Mouse (Mus musculus) heart, adult 2 months (tissue): ENCODE data around the gene Slc22a14. TPM values are rescaled to one million over a fixed set of nuclear protein-coding genes. Genes with fewer than 3 reads are reported as not detected.

Source experiments
- DNase-seq, 2 experiments: peaks; one replicate each; pipeline ENCODE4 v3.0.0; 2021
- H3K27ac ChIP-seq: fragments of 200-600 bp; 2 replicates; pipeline ENCODE4 v1.8.1; 2022
- H3K27me3 ChIP-seq: fragments of 200-500 bp; 2 replicates; pipeline ENCODE4 v1.6.1; 2012; ENCODE audit warnings: mild to moderate bottlenecking, low read length, inconsistent platforms, mixed read lengths; ENCODE audit not compliant: control insufficient read depth, insufficient read depth
- H3K36me3 ChIP-seq: fragments of 200-500 bp; 2 replicates; pipeline ENCODE4 v1.6.1; 2012; ENCODE audit warnings: low read length, inconsistent platforms; ENCODE audit not compliant: control insufficient read depth, insufficient read depth
- H3K4me1 ChIP-seq: fragments of 200-500 bp; 2 replicates; pipeline ENCODE4 v1.6.1; 2011; ENCODE audit warnings: low read length; ENCODE audit not compliant: control insufficient read depth, insufficient read depth
- H3K4me3 ChIP-seq: fragments of 200-600 bp; 2 replicates; pipeline ENCODE4 v1.8.1; 2022
- H3K79me2 ChIP-seq: fragments of 200-500 bp; replicated peaks from 2 replicates; pipeline ENCODE4 v1.6.1; 2012; ENCODE audit warnings: mild to moderate bottlenecking, inconsistent platforms, low read length, moderate library complexity, mixed read lengths; ENCODE audit not compliant: control insufficient read depth, insufficient read depth
- H3K9ac ChIP-seq: fragments of 200-500 bp; 2 replicates; pipeline ENCODE4 v1.6.1; 2012; ENCODE audit warnings: low read depth, mild to moderate bottlenecking, control low read depth, inconsistent platforms, low read length, mixed read lengths
- CTCF ChIP-seq: fragments of 200-600 bp; IDR thresholded peaks from 2 replicates; pipeline ENCODE4 v1.8.1; 2022; ENCODE audit warnings: antibody characterized with exemption, mild to moderate bottlenecking, moderate library complexity
- EP300 ChIP-seq: fragments of 200-500 bp; IDR thresholded peaks from 2 replicates; pipeline ENCODE4 v1.6.1; 2011; ENCODE audit warnings: low read depth, low read length, control low read depth; ENCODE audit not compliant: insufficient read depth
- POLR2A ChIP-seq: fragments of 200-500 bp; IDR thresholded peaks from 2 replicates; pipeline ENCODE4 v1.6.1; 2011; ENCODE audit warnings: mild to moderate bottlenecking, low read depth, low read length, control low read depth; ENCODE audit not compliant: insufficient read depth
- WGBS: fragments of 180-500 bp; shearing (Covaris S2); methylation state at CpG from one replicate; pipeline ENCODE4 v1.1.7; 2018; 5-methylcytosine and 5-hydroxymethylcytosine counted together
- intact Hi-C: fragments of 180-260 bp; cut with DNase I; formaldehyde crosslinking; loops from one replicate; pipeline ENCODE4 v1.15.1; 2025
- polyA plus RNA-seq: library from polyadenylated mRNA; depleted of rRNA; stranded (reverse); fragments of >200 nt; gene quantifications from 2 replicates; pipeline ENCODE4 v1.2.3, GENCODE M21; 2012
- total RNA-seq, 2 experiments: library from RNA; stranded (reverse); gene quantifications; 2 replicates each; pipeline ENCODE4 v1.2.3; 2021

Gene Slc22a14
- total and polyA plus RNA-seq, 3 experiments, result 0.78 TPM; not detected in 2

DNA sequence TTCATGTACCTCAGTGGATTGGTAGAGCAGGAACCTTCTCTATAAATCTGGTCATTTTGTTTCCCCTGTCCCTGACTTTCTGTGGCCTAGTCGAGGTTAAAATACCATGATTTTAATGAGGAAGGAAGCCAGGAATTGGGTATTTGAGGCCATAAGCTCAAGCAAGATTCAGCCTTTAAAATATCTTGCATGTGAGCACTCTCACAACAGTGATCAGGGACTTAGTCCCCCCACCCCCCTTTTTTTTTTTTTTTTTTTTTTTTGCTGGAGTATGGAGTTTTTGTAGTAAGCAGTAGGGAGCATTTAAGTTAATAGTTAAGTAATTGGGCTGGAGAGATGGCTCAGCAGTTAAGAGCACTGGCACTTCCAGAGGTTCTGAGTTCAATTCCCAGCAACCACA is 41.2 kb downstream of the Slc22a14 start:
- Histone ChIP-seq H3K4me3 (no peak overlapping the region), H3K27ac (no peak overlapping the region), H3K79me2 (peaks cover 2% of the 10 kb centered on the region), H3K36me3 (peaks cover 3% of the 10 kb centered on the region; the same call in 1 of the 2 replicates), H3K9ac (no peak overlapping the region), H3K4me1 (peaks cover 6% of the 10 kb centered on the region), H3K27me3 (no peaks in the 10 kb centered on the region)
- 57% methylated on average over 1 of the region's 1 CpGs for WGBS
- DNase-seq, result no peak
- intact Hi-C loops, result loop anchor here (5.0 kb wide), 1 partner anchor 33 kb away; the partner anchor contains the start of gene Xylb
- no peak for TF ChIP-seq CTCF
- TF ChIP-seq EP300, result no peak
- no peak for TF ChIP-seq POLR2A

DNA sequence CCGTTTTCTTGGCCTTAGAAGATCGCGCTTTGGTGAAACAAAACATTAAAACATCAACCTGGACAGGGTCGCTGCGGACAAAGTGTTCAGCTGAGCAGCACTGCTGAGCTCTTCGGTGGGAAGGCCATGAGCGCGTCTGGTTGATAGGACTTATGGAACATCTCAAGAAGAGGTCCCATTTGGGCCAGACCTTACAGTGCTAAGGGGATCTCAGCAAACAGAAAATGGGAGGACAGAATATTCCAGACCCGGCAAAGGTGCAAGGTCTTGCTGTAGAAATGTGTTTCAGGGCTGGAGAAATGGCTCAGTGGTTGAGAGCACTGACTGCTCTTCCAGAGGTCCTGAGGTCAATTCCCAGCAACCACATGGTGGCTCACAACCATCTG is 42.1 kb downstream of the Slc22a14 start:
- intact Hi-C loops, result loop anchor here (2.0 to 5.0 kb wide), 2 partner anchors 18 to 34 kb away; partner anchors contain the start of genes Myd88 and Xylb

GRCm38 (mm10) chr9:119322289-119323259 is 42.8 kb downstream of the Slc22a14 start, which contains the start of gene Oxsr1:
Gene Oxsr1, minus strand, starts transcription at chr9:119322427.
- Histone ChIP-seq H3K79me2 (peaks cover 5% of the 10 kb centered on the region), H3K4me1 (peaks cover 6% of the 10 kb centered on the region), H3K36me3 (peaks cover 3% of the 10 kb centered on the region; the same call in 1 of the 2 replicates), H3K9ac (peak within 1 kb of the TSS; percentile 88), H3K27me3 (no peaks in the 10 kb centered on the region), H3K27ac (peak within 1 kb of the TSS; percentile 100), H3K4me3 (peak within 1 kb of the TSS; percentile 89)
- TF ChIP-seq EP300, result peak; percentile 72; the same call in 1 of the 2 replicates
- TF ChIP-seq POLR2A, result peak; percentile 73
- peak; percentile 77 for TF ChIP-seq CTCF
- intact Hi-C loops, result loop anchor here (2.0 to 5.0 kb wide), 2 partner anchors 18 to 35 kb away; partner anchors contain the start of genes Myd88 and Xylb
- DNase-seq, result peak; percentile 99 to 100
- WGBS, result under 1% methylated on average over 70 of the region's 76 CpGs

More for the DNA sequence above, 42.1 kb downstream of the Slc22a14 start:
- peak overlapping the region; percentile 67 for H3K9ac ChIP-seq
- DNase-seq, result no peak
- TF ChIP-seq EP300 (no peak), CTCF (no peak), POLR2A (no peak)
- 2% methylated on average over 9 of the region's 9 CpGs for WGBS
- H3K36me3 ChIP-seq, result peaks cover 3% of the 10 kb centered on the region; the same call in 1 of the 2 replicates
- peaks cover 6% of the 10 kb centered on the region for H3K4me1 ChIP-seq
- H3K4me3 ChIP-seq, result peak overlapping the region; percentile 89
- peaks cover 4% of the 10 kb centered on the region for H3K79me2 ChIP-seq
- H3K27ac ChIP-seq, result peak overlapping the region; percentile 100
- no peaks in the 10 kb centered on the region for H3K27me3 ChIP-seq

DNA sequence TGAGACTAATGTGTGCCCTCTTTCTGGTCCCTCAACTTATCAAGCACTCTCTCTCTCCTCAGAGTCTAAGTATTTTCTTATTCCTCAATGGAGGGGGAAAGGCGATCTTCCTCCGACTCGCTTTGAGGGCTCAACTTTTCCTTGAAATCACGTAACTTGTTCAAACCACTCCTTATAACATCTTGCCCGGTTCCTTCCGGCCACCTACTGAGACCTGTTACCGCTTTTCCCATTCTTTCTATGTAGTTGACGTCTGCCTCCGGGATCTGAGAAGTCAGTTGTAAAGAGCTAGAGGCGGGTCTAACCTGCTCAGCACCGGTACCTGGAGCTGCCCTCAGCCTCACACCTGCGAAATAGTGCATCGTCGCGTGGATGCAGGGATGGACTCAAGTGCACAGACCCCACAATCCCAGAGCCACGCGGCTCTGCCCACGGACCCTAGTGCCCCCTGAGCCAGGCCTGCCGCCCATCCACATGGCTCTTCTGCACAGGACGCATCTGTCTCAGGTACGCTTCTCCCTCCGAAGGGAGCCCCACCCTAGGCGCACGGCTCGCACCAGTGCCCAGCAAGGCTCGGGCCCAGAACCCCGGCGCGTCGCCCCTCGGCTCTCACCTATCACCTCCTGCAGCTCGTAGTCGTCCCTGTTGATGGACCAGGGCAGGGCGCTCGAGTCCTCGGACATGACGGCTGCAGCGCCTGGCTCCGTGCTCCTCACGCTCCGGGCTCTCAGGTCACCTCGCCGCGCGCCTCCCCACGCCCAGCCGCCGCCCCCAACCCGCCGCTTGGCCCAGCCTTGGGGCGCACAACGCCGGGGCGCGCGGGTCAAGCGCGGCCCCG is 43.7 kb downstream of the Slc22a14 start:
- intact Hi-C loops, result loop anchor here (2.0 to 5.0 kb wide), 2 partner anchors 19 to 36 kb away; partner anchors contain the start of genes Myd88 and Xylb
- peak overlapping the region; percentile 100 for H3K27ac ChIP-seq
- under 1% methylated on average over 59 of the region's 59 CpGs for WGBS
- H3K79me2 ChIP-seq, result peaks cover 5% of the 10 kb centered on the region
- no peak for DNase-seq
- no peak for TF ChIP-seq POLR2A
- TF ChIP-seq CTCF, result no peak
- TF ChIP-seq EP300, result no peak
- peaks cover 6% of the 10 kb centered on the region for H3K4me1 ChIP-seq
- peaks cover 3% of the 10 kb centered on the region; the same call in 1 of the 2 replicates for H3K36me3 ChIP-seq
- peak overlapping the region; percentile 88 for H3K9ac ChIP-seq
- H3K27me3 ChIP-seq, result no peaks in the 10 kb centered on the region
- H3K4me3 ChIP-seq, result peak overlapping the region; percentile 89

DNA sequence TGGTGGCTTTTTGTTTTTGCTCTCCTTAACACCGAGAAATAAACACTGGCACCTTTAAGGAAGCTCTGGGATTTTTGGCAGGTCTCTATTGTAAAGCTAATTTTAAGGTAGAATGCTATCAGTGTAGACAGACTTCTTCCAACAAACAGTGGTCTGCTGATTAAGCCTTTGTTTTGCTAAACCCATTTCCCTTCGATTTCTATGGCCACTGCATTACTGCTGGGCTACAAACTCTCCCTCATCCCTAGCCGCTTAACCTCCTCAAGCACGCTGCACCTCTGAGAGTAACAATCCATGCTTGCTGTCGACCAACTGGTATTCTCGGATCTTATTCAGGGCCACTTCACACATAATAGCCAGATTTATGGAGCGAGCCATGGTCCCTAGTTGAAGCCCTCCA is 44.4 kb downstream of the Slc22a14 start:
- H3K27ac ChIP-seq, result no peak overlapping the region; the same call in 1 of the 2 replicates
- H3K27me3 ChIP-seq, result no peaks in the 10 kb centered on the region
- peaks cover 6% of the 10 kb centered on the region for H3K79me2 ChIP-seq
- H3K36me3 ChIP-seq, result peaks cover 3% of the 10 kb centered on the region; the same call in 1 of the 2 replicates
- H3K4me1 ChIP-seq, result peaks cover 6% of the 10 kb centered on the region
- H3K9ac ChIP-seq, result peak overlapping the region; percentile 10; the same call in 1 of the 2 replicates
- intact Hi-C loops, result loop anchor here (5.0 kb wide), 1 partner anchor 36 kb away; the partner anchor contains the start of gene Xylb
- WGBS, result 14% methylated on average over 7 of the region's 7 CpGs
- DNase-seq, result no peak
- TF ChIP-seq CTCF (no peak), EP300 (no peak), POLR2A (no peak)
- H3K4me3 ChIP-seq, result peak overlapping the region; percentile 89
